Mouse (Mus musculus) small intestine, adult 2 months (tissue): ENCODE results near the gene Plekhm2.

Experiments used
- CTCF ChIP-seq: fragments of 200-500 bp; IDR thresholded peaks from 2 replicates; pipeline ENCODE4 v1.5.1; 2012; ENCODE audit warnings: low read depth, mild to moderate bottlenecking, control low read depth, inconsistent platforms, low read length, moderate library complexity, mixed read lengths; ENCODE audit not compliant: insufficient replicate concordance, insufficient read length; ENCODE audit errors: extremely low read depth
- POLR2A ChIP-seq: fragments of 200-500 bp; IDR thresholded peaks from 2 replicates; pipeline ENCODE4 v1.6.1; 2012; ENCODE audit warnings: low read depth, mild to moderate bottlenecking, control low read depth, inconsistent platforms, low read length, moderate library complexity

DNA sequence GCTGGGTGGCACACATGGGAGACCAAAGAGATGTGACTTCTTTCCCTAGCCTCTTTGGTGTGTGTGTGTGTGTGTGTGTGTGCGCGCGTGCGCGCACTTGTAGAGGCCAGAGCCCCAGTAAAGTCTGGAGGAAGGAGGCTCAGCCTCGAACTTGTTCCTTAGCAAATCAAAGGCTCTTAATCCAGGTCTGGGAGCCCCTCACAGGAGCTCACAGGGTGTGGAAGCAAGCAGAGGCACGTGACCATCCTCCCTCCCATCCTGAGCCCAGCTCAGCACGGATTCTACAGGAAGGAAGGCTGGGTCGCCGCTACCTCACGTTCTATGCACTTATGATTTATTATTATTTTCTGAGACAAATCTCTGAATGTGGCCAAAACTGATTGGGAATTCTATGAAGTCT, 88.3 kb downstream of the Plekhm2 start:
- no peak for TF ChIP-seq POLR2A
- TF ChIP-seq CTCF = no peak
